Mouse (Mus musculus) lung, postnatal 0 days (tissue): ENCODE data around the gene Pbx4.

Source experiments
- CTCF ChIP-seq: IDR thresholded peaks from 2 replicates; pipeline ENCODE4 v1.5.1; 2016; ENCODE audit warnings: antibody characterized with exemption, mild to moderate bottlenecking
- EP300 ChIP-seq: IDR thresholded peaks from 2 replicates; pipeline ENCODE4 v1.6.1; 2016; ENCODE audit warnings: antibody characterized with exemption, mild to moderate bottlenecking, control low read depth

DNA sequence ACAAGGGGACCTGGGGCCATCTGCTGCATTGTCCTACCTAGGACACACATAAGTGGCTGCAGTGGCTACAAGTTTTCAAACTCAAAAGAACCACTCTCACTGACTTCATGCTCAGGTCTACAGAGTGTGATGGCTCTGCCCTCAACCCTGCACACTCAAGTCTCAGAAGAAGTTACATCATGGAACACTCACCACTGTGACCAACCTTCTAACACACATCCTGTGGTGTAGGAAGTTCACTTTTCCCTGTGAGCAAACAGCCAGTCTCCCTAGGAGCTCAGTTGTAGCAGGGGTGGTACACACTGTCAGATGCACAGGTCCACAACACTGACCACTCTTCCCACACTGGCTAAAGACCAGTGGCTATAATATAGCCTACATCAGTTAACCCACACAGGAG, 86.2 kb downstream of the Pbx4 start:
- TF ChIP-seq CTCF (no peak), EP300 (no peak)
